Mouse (Mus musculus) lung, embryonic 14.5 days (tissue): Measurements from ENCODE around the gene Gtse1. TPM values are rescaled to one million over a fixed set of nuclear protein-coding genes. Genes with fewer than 3 reads are reported as not detected.

Experiments
- ATAC-seq: fragments of 200-750 bp; cut with Nextera tagmentation; 2 replicates; pipeline ENCODE4 v1.8.0; 2017; ENCODE audit warnings: mild to moderate bottlenecking, moderate TSS enrichment, moderate library complexity; ENCODE audit not compliant: insufficient read depth
- DNase-seq: peaks from one replicate; pipeline ENCODE4 v3.0.0-alpha.2; 2015
- H3K27ac ChIP-seq: fragments of 300-500 bp; sonication (generic); 2 replicates; pipeline ENCODE4 v1.5.1; 2014; ENCODE audit warnings: low read depth, mild to moderate bottlenecking, moderate library complexity
- H3K27me3 ChIP-seq: fragments of 300-500 bp; sonication (generic); 2 replicates; pipeline ENCODE4 v1.6.1; 2014; ENCODE audit warnings: low read length, control low read depth; ENCODE audit not compliant: insufficient read depth
- H3K36me3 ChIP-seq: fragments of 300-500 bp; sonication (generic); 2 replicates; pipeline ENCODE4 v1.6.1; 2014; ENCODE audit warnings: control low read depth; ENCODE audit not compliant: insufficient read depth
- H3K4me1 ChIP-seq: fragments of 300-500 bp; sonication (generic); 2 replicates; pipeline ENCODE4 v1.6.1; 2014; ENCODE audit warnings: antibody characterized with exemption, control low read depth; ENCODE audit not compliant: insufficient read depth
- H3K4me2 ChIP-seq: fragments of 300-500 bp; sonication (generic); 2 replicates; pipeline ENCODE4 v1.6.1; 2014; ENCODE audit warnings: mild to moderate bottlenecking
- H3K4me3 ChIP-seq: fragments of 300-500 bp; sonication (generic); 2 replicates; pipeline ENCODE4 v1.5.1; 2014; ENCODE audit warnings: low read depth, low read length
- H3K9ac ChIP-seq: fragments of 300-500 bp; sonication (generic); 2 replicates; pipeline ENCODE4 v1.6.1; 2014
- H3K9me3 ChIP-seq: fragments of 300-500 bp; sonication (generic); 2 replicates; pipeline ENCODE4 v1.6.1; 2016; ENCODE audit warnings: low read depth, low read length, control low read depth
- CTCF ChIP-seq: IDR thresholded peaks from 2 replicates; pipeline ENCODE4 v1.5.1; 2016; ENCODE audit warnings: antibody characterized with exemption, low read depth
- WGBS: fragments of 180-500 bp; shearing (Covaris S2); extraction: QIAGEN DNeasy Blood & Tissue Kit; methylation state at CpG from one replicate; pipeline ENCODE4 v1.1.7; 2014; 5-methylcytosine and 5-hydroxymethylcytosine counted together
- polyA plus RNA-seq: library from polyadenylated mRNA; unstranded; fragments of >200 nt; fragmentation: Nextera tagmentation; extraction: Ambion mirVana; gene quantifications from 2 replicates; pipeline ENCODE4 v1.2.1, GENCODE M21; 2014

The Gtse1 gene
- polyA plus RNA-seq, 1 experiment from 2014 or later: 36.2 TPM

DNA sequence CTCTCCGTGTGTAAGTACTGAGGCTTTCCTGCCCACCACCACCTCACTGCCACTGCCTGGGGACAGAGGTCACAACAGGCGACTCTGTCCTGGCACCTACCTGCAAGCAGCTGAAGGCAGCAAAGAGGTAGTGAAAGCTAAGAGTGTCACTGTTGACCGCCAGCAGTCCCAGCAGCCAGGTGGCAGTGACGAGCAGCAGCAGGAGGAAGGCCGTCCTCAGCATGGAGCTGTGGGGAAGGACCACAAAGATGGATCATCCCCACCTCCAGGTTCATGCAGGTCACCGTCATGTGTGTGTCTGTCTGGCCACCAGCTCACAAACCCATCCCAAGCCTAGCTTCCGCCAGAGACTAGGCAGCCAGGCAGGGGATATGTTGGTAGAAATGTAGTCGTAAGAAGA lies 44.3 kb downstream of the Gtse1 start:
- H3K27me3 ChIP-seq: no peaks in the 10 kb centered on the region
- TF ChIP-seq CTCF: peak; percentile 70
- 54% methylated on average over 8 of the region's 8 CpGs for WGBS
- no peak overlapping the region for H3K4me2 ChIP-seq
- no peak for DNase-seq
- H3K9ac ChIP-seq: no peak overlapping the region
- no peak overlapping the region for H3K4me3 ChIP-seq
- H3K9me3 ChIP-seq: no peaks in the 10 kb centered on the region
- peaks cover 29% of the 10 kb centered on the region for H3K36me3 ChIP-seq
- no peak overlapping the region for H3K27ac ChIP-seq
- no peaks in the 10 kb centered on the region for H3K4me1 ChIP-seq
- no peak for ATAC-seq

DNA sequence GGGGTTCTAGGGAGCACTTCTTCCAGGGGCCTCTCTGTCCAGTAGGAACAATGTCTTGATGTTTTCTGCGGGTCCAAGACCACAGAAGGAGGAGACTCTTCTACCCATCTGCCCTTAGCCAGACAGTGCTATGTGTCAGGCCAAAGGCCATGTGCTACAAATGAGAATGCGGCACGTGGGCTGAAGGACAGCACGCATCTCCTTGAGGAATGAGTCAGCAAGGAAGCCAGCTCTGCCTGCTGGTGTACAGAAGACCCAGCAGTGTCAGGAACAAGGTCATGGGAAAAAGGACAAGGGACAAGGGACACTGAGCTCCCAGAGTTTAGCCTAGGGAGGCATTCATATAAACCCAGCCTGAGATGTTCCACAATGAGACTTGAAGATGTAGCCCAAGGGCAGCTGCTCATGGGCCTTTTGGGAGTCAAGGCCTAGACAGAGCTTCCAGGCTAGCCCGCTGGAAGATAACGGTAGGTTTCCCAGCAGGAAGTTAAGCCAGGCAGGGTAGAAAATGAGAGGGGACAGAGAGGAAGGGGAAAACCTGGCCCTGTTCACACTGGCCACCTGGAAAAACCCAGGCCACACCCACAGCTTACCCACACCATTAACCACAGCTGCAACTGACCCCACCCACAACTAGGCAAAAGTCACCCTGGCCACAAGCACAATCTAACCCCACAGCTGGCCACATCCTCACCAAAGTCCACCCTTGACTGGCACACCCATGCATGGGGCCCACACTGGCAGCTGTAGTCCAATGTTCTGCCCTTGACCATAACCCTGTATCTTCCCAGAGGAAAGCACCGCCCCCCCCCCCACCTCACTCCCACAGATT lies 49.3 kb downstream of the Gtse1 start:
- WGBS: 72% methylated on average over 7 of the region's 7 CpGs
- no peak overlapping the region for H3K9ac ChIP-seq
- ATAC-seq (0 out of 2 replicates have a peak, but pooled peaks have one; percentile 15), DNase-seq (no peak)
- no peak for TF ChIP-seq CTCF
- no peaks in the 10 kb centered on the region for H3K4me1 ChIP-seq
- no peak overlapping the region for H3K27ac ChIP-seq
- H3K36me3 ChIP-seq: no peaks in the 10 kb centered on the region
- H3K4me2 ChIP-seq: no peak overlapping the region
- H3K4me3 ChIP-seq: no peak overlapping the region
- no peaks in the 10 kb centered on the region for H3K27me3 ChIP-seq
- H3K9me3 ChIP-seq: no peaks in the 10 kb centered on the region

DNA sequence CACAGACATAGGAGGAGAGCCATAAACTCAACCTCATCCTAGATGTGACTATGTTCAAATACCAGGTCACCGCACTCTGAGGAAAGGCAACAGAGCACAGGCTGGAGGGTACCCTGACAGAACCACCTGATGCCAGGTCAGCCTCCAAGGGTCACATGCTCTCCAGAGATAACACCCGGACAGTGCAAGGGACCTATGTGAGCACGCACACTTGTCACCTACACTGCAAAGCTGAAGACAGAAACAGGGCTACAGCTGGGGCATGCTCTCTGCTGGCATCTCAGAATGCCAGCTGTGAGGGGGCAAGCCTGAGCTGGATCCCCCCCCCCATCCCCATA lies 49.9 kb downstream of the Gtse1 start:
- no peak for TF ChIP-seq CTCF
- H3K9me3 ChIP-seq: no peaks in the 10 kb centered on the region
- no peaks in the 10 kb centered on the region for H3K4me1 ChIP-seq
- 0 out of 2 replicates have a peak, but pooled peaks have one; percentile 6 for ATAC-seq
- 64% methylated on average over 3 of the region's 3 CpGs for WGBS
- no peak overlapping the region for H3K4me2 ChIP-seq
- no peak for DNase-seq
- H3K27me3 ChIP-seq: no peaks in the 10 kb centered on the region
- no peaks in the 10 kb centered on the region for H3K36me3 ChIP-seq
- no peak overlapping the region for H3K4me3 ChIP-seq
- H3K9ac ChIP-seq: no peak overlapping the region
- no peak overlapping the region for H3K27ac ChIP-seq

DNA sequence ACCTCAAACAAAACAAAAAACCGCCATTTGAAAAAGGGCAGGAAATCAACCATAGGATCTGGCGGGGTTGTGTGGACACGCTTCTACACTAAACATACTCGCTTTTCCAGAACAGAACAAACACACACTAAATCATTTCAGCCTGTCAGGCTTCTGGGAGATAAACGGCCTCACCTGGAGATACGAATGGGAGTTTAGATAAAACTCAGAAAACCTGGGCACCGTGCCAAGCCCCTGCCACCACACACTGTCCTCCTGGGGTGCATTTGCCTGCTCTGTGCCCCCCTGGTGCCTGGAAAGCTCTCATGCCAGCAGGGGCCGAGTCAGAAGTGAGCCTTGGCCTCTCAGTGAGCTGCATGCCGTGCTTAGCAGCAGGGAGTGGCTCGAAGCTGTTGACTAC lies 50.4 kb downstream of the Gtse1 start:
- Histone ChIP-seq H3K27ac (peak overlapping the region; percentile 46; the same call in 1 of the 2 replicates), H3K36me3 (no peaks in the 10 kb centered on the region), H3K4me2 (no peak overlapping the region), H3K4me3 (no peak overlapping the region), H3K9me3 (no peaks in the 10 kb centered on the region), H3K27me3 (no peaks in the 10 kb centered on the region), H3K9ac (no peak overlapping the region), H3K4me1 (no peaks in the 10 kb centered on the region)
- TF ChIP-seq CTCF: no peak
- ATAC-seq: peak; percentile 65; the same call in 1 of the 2 replicates
- peak; percentile 24 for DNase-seq
- 26% methylated on average over 10 of the region's 10 CpGs for WGBS

DNA sequence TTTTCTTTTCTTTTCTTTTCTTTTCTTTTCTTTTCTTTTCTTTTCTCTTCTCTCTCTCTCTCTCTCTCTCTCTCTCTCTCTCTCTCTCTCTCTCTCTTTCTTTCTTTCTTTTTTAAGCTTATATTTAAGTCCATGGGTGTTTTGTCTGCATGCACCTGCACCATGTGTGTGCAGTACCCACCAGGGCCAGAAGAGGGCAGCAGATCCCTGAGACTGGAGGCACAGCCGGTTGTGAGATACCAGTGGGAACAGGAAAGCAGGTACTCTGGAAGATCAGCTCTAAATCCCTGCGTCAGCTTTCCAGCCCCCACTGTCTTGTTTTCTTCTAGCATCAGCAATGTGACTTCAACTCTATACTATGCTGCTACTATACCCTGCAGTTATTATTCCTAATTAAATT lies 54.1 kb downstream of the Gtse1 start:
- Histone ChIP-seq H3K36me3 (0 out of 2 replicates have a peak, but pooled peaks cover 2% of the 10 kb centered on the region), H3K9me3 (no peaks in the 10 kb centered on the region), H3K4me3 (no peak overlapping the region), H3K9ac (no peak overlapping the region), H3K4me1 (no peaks in the 10 kb centered on the region), H3K27me3 (no peaks in the 10 kb centered on the region), H3K4me2 (no peak overlapping the region), H3K27ac (no peak overlapping the region)
- peak; percentile 93 for TF ChIP-seq CTCF
- no peak for ATAC-seq
- peak; percentile 85 for DNase-seq
- WGBS: 37% methylated on average over 2 of the region's 2 CpGs

DNA sequence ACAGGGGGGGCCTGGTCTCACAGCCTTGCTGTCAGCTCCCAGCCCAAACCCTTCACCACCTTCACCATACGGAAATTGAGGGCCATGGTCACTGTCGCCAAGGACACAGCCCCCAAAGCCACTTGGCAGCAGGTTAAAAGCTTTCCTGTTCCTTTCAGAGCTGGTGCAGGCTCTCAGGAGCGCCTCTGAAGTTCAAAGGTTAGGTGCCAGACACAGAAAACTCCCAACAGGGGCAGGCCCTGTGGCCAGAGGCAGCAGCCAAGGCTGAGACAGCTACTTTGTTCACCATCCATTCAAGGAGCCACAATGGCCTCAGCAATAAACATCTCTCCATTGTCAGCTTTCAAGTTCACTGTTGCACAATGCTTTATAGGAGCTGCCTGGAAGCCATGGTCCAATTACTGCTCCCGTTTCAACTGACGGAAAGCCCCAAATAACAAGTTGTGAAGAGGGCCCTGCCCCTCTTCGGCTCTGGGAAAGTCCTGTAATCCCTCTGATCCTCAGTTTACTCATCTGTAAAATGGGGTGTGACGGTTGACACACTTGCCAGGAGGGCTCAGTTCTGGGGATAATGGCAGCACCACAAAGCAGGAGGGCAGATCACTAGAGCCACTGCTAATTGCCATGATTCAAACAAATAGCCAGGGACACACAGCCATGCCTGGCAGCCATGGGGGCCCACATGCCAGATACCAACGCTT lies 59.8 kb downstream of the Gtse1 start:
- peak; percentile 16 for DNase-seq
- TF ChIP-seq CTCF: no peak
- Histone ChIP-seq H3K27me3 (no peaks in the 10 kb centered on the region), H3K9me3 (no peaks in the 10 kb centered on the region), H3K4me3 (no peak overlapping the region), H3K9ac (no peak overlapping the region), H3K4me1 (no peaks in the 10 kb centered on the region), H3K4me2 (no peak overlapping the region), H3K27ac (no peak overlapping the region), H3K36me3 (peaks cover 13% of the 10 kb centered on the region; the same call in 1 of the 2 replicates)
- whole genome bisulfite sequencing: 63% methylated on average over 8 of the region's 8 CpGs
- ATAC-seq: no peak

DNA sequence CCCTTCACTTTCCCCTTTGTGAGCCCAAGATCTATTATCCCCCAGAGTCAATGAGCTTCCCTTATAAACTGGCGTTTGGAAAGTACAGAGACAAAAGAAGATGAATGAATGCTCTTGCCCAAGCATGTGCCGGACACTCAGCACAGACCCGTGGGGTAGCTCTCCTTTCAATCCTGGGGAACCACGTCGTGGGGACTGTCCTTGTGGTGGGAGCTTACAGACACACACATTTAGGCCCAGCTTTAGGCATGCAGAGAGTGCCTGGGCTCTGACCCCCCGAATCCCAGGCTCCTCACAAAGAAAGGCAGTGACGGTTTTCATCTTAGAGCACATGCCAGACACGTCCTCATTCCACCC lies 60.3 kb downstream of the Gtse1 start:
- Histone ChIP-seq H3K4me1 (no peaks in the 10 kb centered on the region), H3K9me3 (no peaks in the 10 kb centered on the region), H3K4me2 (no peak overlapping the region), H3K36me3 (peaks cover 13% of the 10 kb centered on the region; the same call in 1 of the 2 replicates), H3K9ac (no peak overlapping the region), H3K4me3 (no peak overlapping the region), H3K27ac (no peak overlapping the region), H3K27me3 (no peaks in the 10 kb centered on the region)
- TF ChIP-seq CTCF: no peak
- WGBS: 64% methylated on average over 8 of the region's 8 CpGs
- no peak for ATAC-seq
- no peak for DNase-seq
